Mouse (Mus musculus) heart, embryonic 12.5 days (tissue): ENCODE measurements at regions not wholly inside any gene's neighbourhood (a gene's known extent, or its start where the extent isn't known, plus 50 kb on each side); places are given as distances from the start of the nearest gene placed in this dataset.

Source experiments
- ATAC-seq: fragments of 200-750 bp; cut with Nextera tagmentation; 2 replicates; pipeline ENCODE4 v1.8.0; 2017; ENCODE audit warnings: moderate TSS enrichment, moderate library complexity; ENCODE audit not compliant: insufficient number of reproducible peaks, low FRiP score
- H3K27ac ChIP-seq: fragments of 300-500 bp; sonication (generic); 2 replicates; pipeline ENCODE4 v1.5.1; 2016; ENCODE audit warnings: mild to moderate bottlenecking, moderate library complexity; ENCODE audit not compliant: poor library complexity, severe bottlenecking
- H3K27me3 ChIP-seq: fragments of 300-500 bp; sonication (generic); replicated peaks from 2 replicates; pipeline ENCODE4 v1.6.1; 2016; ENCODE audit warnings: mild to moderate bottlenecking, moderate library complexity
- H3K36me3 ChIP-seq: fragments of 300-500 bp; sonication (generic); 2 replicates; pipeline ENCODE4 v1.6.1; 2016; ENCODE audit warnings: mild to moderate bottlenecking, moderate library complexity
- H3K4me1 ChIP-seq: fragments of 300-500 bp; sonication (generic); replicated peaks from 2 replicates; pipeline ENCODE4 v1.6.1; 2016; ENCODE audit warnings: mild to moderate bottlenecking
- H3K4me2 ChIP-seq: fragments of 300-500 bp; sonication (generic); 2 replicates; pipeline ENCODE4 v1.6.1; 2016; ENCODE audit warnings: mild to moderate bottlenecking, moderate library complexity
- H3K4me3 ChIP-seq: fragments of 300-500 bp; sonication (generic); 2 replicates; pipeline ENCODE4 v1.5.1; 2016; ENCODE audit warnings: mild to moderate bottlenecking
- H3K9ac ChIP-seq: fragments of 300-500 bp; sonication (generic); 2 replicates; pipeline ENCODE4 v1.6.1; 2016; ENCODE audit warnings: mild to moderate bottlenecking, moderate library complexity
- H3K9me3 ChIP-seq: fragments of 300-500 bp; sonication (generic); replicated peaks from 2 replicates; pipeline ENCODE4 v1.6.1; 2016; ENCODE audit warnings: mild to moderate bottlenecking, moderate library complexity
- WGBS: fragments of 180-500 bp; shearing (Covaris S2); methylation state at CpG from one replicate; pipeline ENCODE4 v1.1.7; 2016; 5-methylcytosine and 5-hydroxymethylcytosine counted together

GRCm38 (mm10) chr8:8238051-8238450 lies 423.0 kb downstream of the Efnb2 start:
- no peaks in the 10 kb centered on the region for H3K9me3 ChIP-seq
- H3K4me1 ChIP-seq = peaks cover 42% of the 10 kb centered on the region
- no peak overlapping the region for H3K27ac ChIP-seq
- no peak overlapping the region for H3K9ac ChIP-seq
- no peaks in the 10 kb centered on the region for H3K36me3 ChIP-seq
- no peak overlapping the region for H3K4me2 ChIP-seq
- 26% methylated on average over 6 of the region's 6 CpGs for WGBS
- H3K4me3 ChIP-seq = no peak overlapping the region
- no peak for ATAC-seq
- no peaks in the 10 kb centered on the region for H3K27me3 ChIP-seq

GRCm38 (mm10) chr8:8233616-8234015 lies 427.4 kb downstream of the Efnb2 start:
- no peaks in the 10 kb centered on the region for H3K27me3 ChIP-seq
- 57% methylated on average over 3 of the region's 3 CpGs for WGBS
- H3K4me3 ChIP-seq = no peak overlapping the region
- no peak overlapping the region for H3K27ac ChIP-seq
- H3K9me3 ChIP-seq = no peaks in the 10 kb centered on the region
- no peak overlapping the region for H3K4me2 ChIP-seq
- peaks cover 16% of the 10 kb centered on the region for H3K4me1 ChIP-seq
- no peaks in the 10 kb centered on the region for H3K36me3 ChIP-seq
- ATAC-seq = no peak
- no peak overlapping the region for H3K9ac ChIP-seq

GRCm38 (mm10) chr8:8233156-8233555 lies 427.9 kb downstream of the Efnb2 start:
- Histone ChIP-seq H3K36me3 (no peaks in the 10 kb centered on the region), H3K27ac (no peak overlapping the region), H3K4me1 (peaks cover 13% of the 10 kb centered on the region), H3K9ac (no peak overlapping the region), H3K27me3 (no peaks in the 10 kb centered on the region), H3K4me2 (no peak overlapping the region), H3K4me3 (no peak overlapping the region), H3K9me3 (no peaks in the 10 kb centered on the region)
- no peak for ATAC-seq
- 85% methylated on average over 4 of the region's 4 CpGs for WGBS

GRCm38 (mm10) chr8:8231996-8232632 lies 428.9 kb downstream of the Efnb2 start:
- no peaks in the 10 kb centered on the region for H3K36me3 ChIP-seq
- no peak overlapping the region for H3K9ac ChIP-seq
- H3K4me1 ChIP-seq = peaks cover 3% of the 10 kb centered on the region
- ATAC-seq = no peak
- WGBS = 83% methylated on average over 13 of the region's 13 CpGs
- no peak overlapping the region for H3K4me3 ChIP-seq
- H3K9me3 ChIP-seq = no peaks in the 10 kb centered on the region
- no peaks in the 10 kb centered on the region for H3K27me3 ChIP-seq
- no peak overlapping the region for H3K4me2 ChIP-seq
- no peak overlapping the region for H3K27ac ChIP-seq

- Histone ChIP-seq H3K4me1 (no peaks in the 10 kb centered on the region), H3K4me3 (no peak overlapping the region), H3K36me3 (no peaks in the 10 kb centered on the region), H3K27me3 (no peaks in the 10 kb centered on the region), H3K9me3 (no peaks in the 10 kb centered on the region), H3K4me2 (no peak overlapping the region), H3K27ac (no peak overlapping the region), H3K9ac (no peak overlapping the region)
- ATAC-seq = no peak
- 75% methylated on average over 6 of the region's 6 CpGs for WGBS
Observed at GRCm38 (mm10) chr8:8231308-8231985, 429.6 kb downstream of the Efnb2 start.

- Histone ChIP-seq H3K4me2 (no peak overlapping the region), H3K4me3 (no peak overlapping the region), H3K4me1 (no peaks in the 10 kb centered on the region), H3K27ac (no peak overlapping the region), H3K27me3 (no peaks in the 10 kb centered on the region), H3K9ac (no peak overlapping the region), H3K36me3 (no peaks in the 10 kb centered on the region), H3K9me3 (no peaks in the 10 kb centered on the region)
- WGBS = 67% methylated on average over 2 of the region's 2 CpGs
- no peak for ATAC-seq
Observed at GRCm38 (mm10) chr8:8225994-8226393, 435.0 kb downstream of the Efnb2 start.

- Histone ChIP-seq H3K27ac (no peak overlapping the region), H3K27me3 (no peaks in the 10 kb centered on the region), H3K4me1 (no peaks in the 10 kb centered on the region), H3K9me3 (no peaks in the 10 kb centered on the region), H3K9ac (no peak overlapping the region), H3K4me3 (no peak overlapping the region), H3K4me2 (no peak overlapping the region), H3K36me3 (no peaks in the 10 kb centered on the region)
- WGBS = 49% methylated on average over 2 of the region's 2 CpGs
- no peak for ATAC-seq
Observed at GRCm38 (mm10) chr8:8225175-8225830, 435.7 kb downstream of the Efnb2 start.

GRCm38 (mm10) chr8:8220395-8221031 lies 440.5 kb downstream of the Efnb2 start:
- Histone ChIP-seq H3K4me2 (no peak overlapping the region), H3K9me3 (no peaks in the 10 kb centered on the region), H3K36me3 (no peaks in the 10 kb centered on the region), H3K4me1 (no peaks in the 10 kb centered on the region), H3K9ac (no peak overlapping the region), H3K27ac (no peak overlapping the region), H3K27me3 (no peaks in the 10 kb centered on the region), H3K4me3 (no peak overlapping the region)
- ATAC-seq = no peak
- WGBS = 68% methylated on average over 14 of the region's 14 CpGs

GRCm38 (mm10) chr8:8219701-8220394 lies 441.2 kb downstream of the Efnb2 start:
- ATAC-seq = no peak
- Histone ChIP-seq H3K27me3 (no peaks in the 10 kb centered on the region), H3K4me1 (no peaks in the 10 kb centered on the region), H3K27ac (no peak overlapping the region), H3K4me2 (no peak overlapping the region), H3K36me3 (no peaks in the 10 kb centered on the region), H3K9me3 (no peaks in the 10 kb centered on the region), H3K9ac (no peak overlapping the region), H3K4me3 (no peak overlapping the region)
- 64% methylated on average over 12 of the region's 12 CpGs for WGBS

GRCm38 (mm10) chr8:8193036-8193435 lies 468.0 kb downstream of the Efnb2 start:
- Histone ChIP-seq H3K9me3 (no peaks in the 10 kb centered on the region), H3K36me3 (no peaks in the 10 kb centered on the region), H3K27me3 (no peaks in the 10 kb centered on the region), H3K4me1 (no peaks in the 10 kb centered on the region), H3K4me2 (no peak overlapping the region), H3K4me3 (no peak overlapping the region), H3K9ac (no peak overlapping the region), H3K27ac (no peak overlapping the region)
- ATAC-seq = no peak
- 79% methylated on average over 3 of the region's 3 CpGs for WGBS

GRCm38 (mm10) chr8:8186046-8186445 lies 475.0 kb downstream of the Efnb2 start:
- Histone ChIP-seq H3K9ac (no peak overlapping the region), H3K36me3 (no peaks in the 10 kb centered on the region), H3K27ac (no peak overlapping the region), H3K4me2 (no peak overlapping the region), H3K9me3 (no peaks in the 10 kb centered on the region), H3K4me1 (peaks cover 11% of the 10 kb centered on the region), H3K27me3 (no peaks in the 10 kb centered on the region), H3K4me3 (no peak overlapping the region)
- no peak for ATAC-seq
- 59% methylated on average over 3 of the region's 3 CpGs for WGBS
